Mouse (Mus musculus): ENCODE measurements around the gene Gm10228.
"Not testable (repeated sequence)": the region's sequence is repeated elsewhere in the genome, so short reads cannot be mapped to it uniquely, and the experiment has no call there.

- not testable (repeated sequence) for TF ChIP-seq CTCF, EP300 (IDR thresholded peaks at IDR 0.05; ENCODE audit: low read depth)
Observed at GRCm38 (mm10) chr16:89071041-89071440, 29.8 kb upstream of the Gm10228 start.
